Mouse (Mus musculus) right cerebral cortex, postnatal 4 days (tissue): ENCODE data around the gene Pop7.
A peak's percentile ranks its signal among the peaks of the same experiment; 100 is the strongest.

Experiments
- DNase-seq: peaks from one replicate; pipeline ENCODE4 v3.0.0-alpha.2; 2022

Gene Pop7

DNA sequence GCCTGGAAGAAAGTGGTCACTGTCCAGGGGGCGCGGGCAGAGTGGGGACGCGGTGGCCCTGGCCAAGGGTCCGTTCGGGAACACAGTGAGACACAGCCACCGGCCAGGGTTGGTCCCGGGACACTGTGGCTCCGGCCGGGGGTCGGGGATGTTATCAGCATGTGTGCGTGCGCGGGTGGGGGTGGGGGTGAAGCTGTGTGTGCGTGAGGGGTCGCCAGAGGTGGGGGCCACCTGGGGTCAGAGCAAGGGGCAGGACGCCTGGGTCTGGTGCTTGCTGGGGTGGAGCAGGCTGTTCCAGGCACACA, 16.5 kb downstream of the Pop7 start:
- DNase-seq = no peak

GRCm38 (mm10) chr5:137485071-137485850, 17.1 kb downstream of the Pop7 start:
- DNase-seq = no peak

DNA sequence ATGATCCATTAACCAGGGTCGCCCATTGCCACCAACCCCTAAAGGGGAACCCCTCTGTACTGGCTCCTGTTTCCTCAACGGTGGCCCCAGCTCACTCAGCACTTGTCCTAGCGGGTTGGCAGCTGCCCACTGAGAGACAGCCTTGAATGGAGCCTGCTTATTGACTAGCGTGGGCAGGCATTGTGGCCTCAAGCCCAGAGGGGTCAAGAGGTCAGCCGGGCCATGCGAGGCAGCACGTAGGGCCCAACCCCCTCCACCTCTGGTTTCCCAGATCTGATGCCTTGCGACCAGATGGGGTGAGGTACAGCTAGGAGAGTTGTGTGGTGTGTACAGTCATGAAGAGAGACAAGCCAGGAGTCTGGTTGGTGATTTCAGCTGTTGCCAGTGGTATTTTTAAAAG, 20.4 kb downstream of the Pop7 start:
- peak; percentile 42 for DNase-seq

GRCm38 (mm10) chr5:137481138-137481537, 21.2 kb downstream of the Pop7 start:
- DNase-seq = peak; percentile 82

DNA sequence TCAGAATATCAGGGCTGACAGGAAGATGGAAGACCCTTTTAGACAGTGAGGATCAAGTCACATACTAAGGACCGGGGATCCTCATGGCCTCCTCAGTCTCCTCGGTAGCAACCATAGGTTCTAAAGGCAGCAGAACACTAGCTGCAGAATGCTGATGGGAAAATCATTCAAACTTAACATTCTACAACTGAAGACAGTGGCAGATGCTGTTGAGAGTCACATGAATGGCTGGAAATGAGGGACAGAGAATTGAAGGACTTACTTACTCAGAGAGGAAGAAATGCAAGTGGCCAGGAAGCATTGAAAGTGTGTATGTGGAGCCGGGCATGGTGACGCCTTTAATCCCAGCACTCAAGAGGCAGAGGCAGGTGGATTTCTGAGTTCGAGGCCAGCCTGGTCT, 25.4 kb downstream of the Pop7 start, which contains the start of gene Zan:
Gene Zan (minus strand): TSS at position 101 of the 400 bp plus-strand sequence.
- no peak for DNase-seq

DNA sequence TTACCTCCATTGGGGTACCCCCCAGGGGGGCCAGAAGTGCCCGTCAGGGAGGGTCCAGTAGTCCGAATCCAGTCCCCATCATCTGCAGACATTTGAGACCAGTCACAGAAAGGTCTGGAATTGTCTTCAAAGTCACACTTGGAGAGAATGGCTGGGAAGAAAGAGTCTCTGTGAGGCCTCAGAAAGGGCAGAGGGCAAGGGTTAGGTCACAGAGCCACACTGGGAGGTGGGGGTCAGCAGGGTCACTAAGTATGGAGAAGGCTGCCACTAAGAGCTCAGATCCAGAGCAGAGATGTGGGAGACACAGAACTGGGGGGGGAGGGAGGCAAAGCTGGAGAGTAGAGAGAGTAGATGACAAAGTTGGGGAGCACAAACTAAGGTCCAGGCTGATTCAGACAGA, 28.0 kb downstream of the Pop7 start:
- DNase-seq = no peak

DNA sequence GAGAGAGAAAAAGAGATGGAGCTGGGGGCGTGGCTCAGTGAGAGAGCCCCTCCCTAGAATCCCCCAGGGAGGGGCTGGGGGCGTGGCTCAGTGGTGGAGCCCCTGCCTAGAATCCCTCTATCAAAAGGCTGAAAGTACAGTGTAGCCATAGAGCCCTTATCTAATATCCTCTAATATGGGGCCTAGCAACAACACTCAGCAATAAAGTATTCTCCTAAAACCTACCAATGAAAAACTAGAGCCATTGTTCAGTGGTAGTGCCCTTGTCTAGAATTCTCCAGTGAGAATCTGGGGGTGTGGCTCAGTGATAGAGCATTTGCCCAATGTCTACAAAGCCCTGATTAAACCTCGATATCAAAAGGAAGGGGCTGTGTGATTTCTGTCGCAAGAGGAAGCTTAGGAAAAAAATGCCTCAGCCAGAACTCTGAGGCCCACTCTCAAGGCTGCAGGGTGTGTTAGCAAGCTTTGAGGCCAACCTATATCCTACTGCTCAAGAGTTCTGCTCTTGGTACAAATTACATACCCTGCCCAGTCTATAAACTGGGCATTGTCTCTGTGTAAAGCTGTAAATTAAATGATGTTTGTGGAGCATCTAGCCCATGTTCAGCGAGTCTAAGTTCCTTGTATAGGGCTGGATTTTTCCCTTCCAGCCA, 29.9 kb downstream of the Pop7 start:
- no peak for DNase-seq

GRCm38 (mm10) chr5:137466946-137467345, 35.4 kb downstream of the Pop7 start:
- no peak for DNase-seq

DNA sequence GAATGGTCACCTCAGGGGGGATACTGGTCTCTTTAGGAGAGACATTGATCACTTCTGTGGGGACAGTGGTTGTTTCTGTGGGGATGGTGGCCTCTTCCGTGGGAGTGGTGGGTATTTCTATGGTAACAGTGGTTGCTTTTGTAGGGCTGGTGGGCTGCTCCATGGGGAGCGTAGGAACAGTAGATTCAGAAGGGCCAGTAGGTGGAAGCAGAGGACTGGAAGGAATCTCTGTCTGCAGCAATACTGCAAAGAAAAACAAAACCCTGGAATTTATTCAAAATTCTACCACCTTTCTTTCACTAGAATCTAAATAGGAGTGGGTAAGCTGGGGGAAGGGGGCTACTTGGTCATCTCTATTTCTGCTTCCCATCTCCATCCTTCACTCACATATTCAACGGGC, 37.3 kb downstream of the Pop7 start:
- no peak for DNase-seq

DNA sequence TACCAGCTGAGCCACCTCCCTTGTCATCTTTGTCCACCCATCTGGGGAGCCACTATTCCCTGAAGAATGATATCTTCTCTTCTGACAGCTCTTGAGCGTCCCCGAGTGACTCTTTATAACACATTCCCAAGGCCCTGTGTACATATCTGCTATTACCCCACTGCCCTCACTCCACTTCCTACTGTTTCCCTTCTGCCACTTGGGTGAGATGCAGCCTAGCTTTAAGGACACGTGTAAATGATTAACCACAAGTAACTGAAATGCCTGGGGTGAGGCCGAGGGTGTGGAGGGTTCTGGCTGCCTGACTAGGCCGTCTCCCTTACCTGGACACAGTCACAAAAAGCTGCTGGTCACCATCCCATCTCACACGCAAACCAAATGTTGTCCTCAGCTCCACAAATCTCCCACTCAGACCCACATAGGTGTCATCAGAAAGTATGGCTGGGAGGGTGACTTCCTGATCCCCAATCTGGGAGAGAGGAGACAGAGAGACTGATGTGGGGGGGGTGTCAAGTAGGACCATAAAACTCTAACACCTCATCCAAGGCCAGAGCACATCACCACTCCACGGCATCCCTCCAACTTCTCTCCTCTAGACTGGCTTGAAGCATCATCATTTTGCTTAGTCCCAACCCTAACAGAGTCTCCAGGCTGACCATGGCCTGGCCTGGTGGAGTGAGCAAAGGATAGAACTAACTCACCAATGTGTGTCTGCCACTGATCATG, 46.3 kb downstream of the Pop7 start:
- DNase-seq = no peak

- no peak for DNase-seq
These were observed 47.1 kb downstream of the Pop7 start for GRCm38 (mm10) chr5:137455206-137455605.
